Mouse (Mus musculus) intestine, embryonic 14.5 days (tissue): ENCODE data around the gene Map2k5. TPM values are rescaled to one million over a fixed set of nuclear protein-coding genes. Genes with fewer than 3 reads are reported as not detected.

Source experiments
- ATAC-seq: fragments of 200-750 bp; cut with Nextera tagmentation; replicated peaks from 2 replicates; pipeline ENCODE4 v1.8.0; 2017; ENCODE audit warnings: low read depth, moderate number of reproducible peaks, moderate TSS enrichment, moderate library complexity; ENCODE audit not compliant: low FRiP score, low TSS enrichment
- DNase-seq: peaks from one replicate; pipeline ENCODE4 v3.0.0-alpha.2; 2018; ENCODE audit warnings: low spot score
- H3K27ac ChIP-seq: fragments of 300-500 bp; sonication (generic); 2 replicates; pipeline ENCODE4 v1.5.1; 2014; ENCODE audit warnings: low read depth, mild to moderate bottlenecking, control low read depth
- H3K27me3 ChIP-seq: fragments of 300-500 bp; sonication (generic); replicated peaks from 2 replicates; pipeline ENCODE4 v1.6.1; 2014; ENCODE audit warnings: low read length, control low read depth; ENCODE audit not compliant: control insufficient read depth, insufficient read depth
- H3K36me3 ChIP-seq: fragments of 300-500 bp; sonication (generic); 2 replicates; pipeline ENCODE4 v1.6.1; 2014; ENCODE audit warnings: low read length, control low read depth; ENCODE audit not compliant: control insufficient read depth, insufficient read depth
- H3K4me1 ChIP-seq: fragments of 300-500 bp; sonication (generic); replicated peaks from 2 replicates; pipeline ENCODE4 v1.6.1; 2014; ENCODE audit warnings: low read length, control low read depth, mixed read lengths; ENCODE audit not compliant: control insufficient read depth, insufficient read depth
- H3K4me2 ChIP-seq: fragments of 300-500 bp; sonication (generic); 2 replicates; pipeline ENCODE4 v1.6.1; 2014; ENCODE audit warnings: low read length
- H3K4me3 ChIP-seq: fragments of 300-500 bp; sonication (generic); 2 replicates; pipeline ENCODE4 v1.5.1; 2014; ENCODE audit warnings: low read depth, low read length, control low read depth, mixed read lengths
- H3K9ac ChIP-seq: fragments of 300-500 bp; sonication (generic); 2 replicates; pipeline ENCODE4 v1.6.1; 2014; ENCODE audit warnings: mild to moderate bottlenecking, low read length
- H3K9me3 ChIP-seq: fragments of 300-500 bp; sonication (generic); 2 replicates; pipeline ENCODE4 v1.6.1; 2016; ENCODE audit warnings: low read length, control low read depth; ENCODE audit not compliant: control insufficient read depth
- WGBS: fragments of 180-500 bp; shearing (Covaris S2); extraction: QIAGEN DNeasy Blood & Tissue Kit; methylation state at CpG from one replicate; pipeline ENCODE4 v1.1.7; 2014; 5-methylcytosine and 5-hydroxymethylcytosine counted together
- polyA plus RNA-seq: library from polyadenylated mRNA; unstranded; fragments of >200 nt; fragmentation: Nextera tagmentation; extraction: Ambion mirVana; gene quantifications from 2 replicates; pipeline ENCODE4 v1.2.1, GENCODE M21; 2014

Map2k5 gene
- polyA plus RNA-seq, 1 experiment from 2014 or later, result 31.2 TPM

- no peak overlapping the region for H3K4me2 ChIP-seq
- H3K4me1 ChIP-seq, result no peaks in the 10 kb centered on the region
- no peak for DNase-seq
- 0 out of 2 replicates have a peak, but pooled peaks cover 6% of the 10 kb centered on the region for H3K36me3 ChIP-seq
- H3K9me3 ChIP-seq, result no peaks in the 10 kb centered on the region
- no peak overlapping the region for H3K9ac ChIP-seq
- ATAC-seq, result no peak
- no peak overlapping the region for H3K4me3 ChIP-seq
- WGBS, result 84% methylated on average over 15 of the region's 15 CpGs
- H3K27ac ChIP-seq, result no peak overlapping the region
- no peaks in the 10 kb centered on the region for H3K27me3 ChIP-seq
These were observed 176.1 kb downstream of the Map2k5 start for GRCm38 (mm10) chr9:63201376-63202323.

- Histone ChIP-seq H3K9ac (no peak overlapping the region), H3K4me1 (no peaks in the 10 kb centered on the region; the same call in 1 of the 2 replicates), H3K36me3 (peaks cover 8% of the 10 kb centered on the region; the same call in 1 of the 2 replicates), H3K4me3 (no peak overlapping the region), H3K27ac (no peak overlapping the region), H3K27me3 (no peaks in the 10 kb centered on the region), H3K9me3 (no peaks in the 10 kb centered on the region), H3K4me2 (peak overlapping the region; percentile 13; the same call in 1 of the 2 replicates)
- ATAC-seq (no peak), DNase-seq (no peak)
- WGBS, result 6% methylated on average over 8 of the region's 8 CpGs
These were observed 180.4 kb downstream of the Map2k5 start for GRCm38 (mm10) chr9:63197252-63197651.

GRCm38 (mm10) chr9:63196114-63196682, 181.5 kb downstream of the Map2k5 start:
- H3K9ac ChIP-seq, result no peak overlapping the region
- H3K27me3 ChIP-seq, result no peaks in the 10 kb centered on the region
- no peaks in the 10 kb centered on the region for H3K9me3 ChIP-seq
- ATAC-seq (no peak), DNase-seq (no peak)
- WGBS, result 60% methylated on average over 8 of the region's 8 CpGs
- H3K4me1 ChIP-seq, result no peaks in the 10 kb centered on the region; the same call in 1 of the 2 replicates
- H3K36me3 ChIP-seq, result peaks cover 13% of the 10 kb centered on the region; the same call in 1 of the 2 replicates
- no peak overlapping the region for H3K4me3 ChIP-seq
- H3K27ac ChIP-seq, result no peak overlapping the region
- H3K4me2 ChIP-seq, result no peak overlapping the region

- H3K36me3 ChIP-seq, result peaks cover 13% of the 10 kb centered on the region; the same call in 1 of the 2 replicates
- no peak overlapping the region for H3K4me2 ChIP-seq
- ATAC-seq (no peak), DNase-seq (no peak)
- no peaks in the 10 kb centered on the region for H3K27me3 ChIP-seq
- H3K27ac ChIP-seq, result no peak overlapping the region
- 56% methylated on average over 4 of the region's 4 CpGs for WGBS
- no peak overlapping the region for H3K9ac ChIP-seq
- no peaks in the 10 kb centered on the region for H3K9me3 ChIP-seq
- H3K4me3 ChIP-seq, result no peak overlapping the region
- H3K4me1 ChIP-seq, result no peaks in the 10 kb centered on the region; the same call in 1 of the 2 replicates
These were observed 182.2 kb downstream of the Map2k5 start for GRCm38 (mm10) chr9:63195523-63195922.

- Histone ChIP-seq H3K27ac (no peak overlapping the region), H3K9ac (no peak overlapping the region)
These were observed 182.9 kb downstream of the Map2k5 start for GRCm38 (mm10) chr9:63194791-63195190.

GRCm38 (mm10) chr9:63192809-63193208, 184.9 kb downstream of the Map2k5 start:
- Histone ChIP-seq H3K4me1 (no peaks in the 10 kb centered on the region; the same call in 1 of the 2 replicates), H3K9ac (no peak overlapping the region), H3K27me3 (no peaks in the 10 kb centered on the region), H3K36me3 (peaks cover 20% of the 10 kb centered on the region; the same call in 1 of the 2 replicates), H3K27ac (no peak overlapping the region), H3K4me2 (no peak overlapping the region), H3K4me3 (no peak overlapping the region), H3K9me3 (no peaks in the 10 kb centered on the region)
- ATAC-seq (no peak), DNase-seq (no peak)
- 80% methylated on average over 4 of the region's 4 CpGs for WGBS

More at GRCm38 (mm10) chr9:63194791-63195190, 182.9 kb downstream of the Map2k5 start:
- Histone ChIP-seq H3K9me3 (no peaks in the 10 kb centered on the region), H3K4me3 (no peak overlapping the region), H3K36me3 (peaks cover 13% of the 10 kb centered on the region; the same call in 1 of the 2 replicates), H3K4me1 (no peaks in the 10 kb centered on the region; the same call in 1 of the 2 replicates), H3K4me2 (no peak overlapping the region), H3K27me3 (no peaks in the 10 kb centered on the region)
- no peak for DNase-seq
- 71% methylated on average over 9 of the region's 9 CpGs for WGBS
- no peak for ATAC-seq

GRCm38 (mm10) chr9:63187310-63187709, 190.4 kb downstream of the Map2k5 start:
- 34% methylated on average over 7 of the region's 7 CpGs for WGBS
- no peak for ATAC-seq
- no peaks in the 10 kb centered on the region; the same call in 1 of the 2 replicates for H3K4me1 ChIP-seq
- no peak overlapping the region for H3K27ac ChIP-seq
- H3K36me3 ChIP-seq, result peaks cover 12% of the 10 kb centered on the region; the same call in 1 of the 2 replicates
- H3K4me2 ChIP-seq, result no peak overlapping the region
- no peaks in the 10 kb centered on the region for H3K27me3 ChIP-seq
- no peak overlapping the region for H3K4me3 ChIP-seq
- DNase-seq, result no peak
- H3K9ac ChIP-seq, result no peak overlapping the region
- no peaks in the 10 kb centered on the region for H3K9me3 ChIP-seq

- Histone ChIP-seq H3K4me1 (no peaks in the 10 kb centered on the region; the same call in 1 of the 2 replicates), H3K9me3 (no peaks in the 10 kb centered on the region), H3K27ac (no peak overlapping the region), H3K4me3 (no peak overlapping the region), H3K9ac (no peak overlapping the region), H3K4me2 (no peak overlapping the region), H3K36me3 (peaks cover 9% of the 10 kb centered on the region; the same call in 1 of the 2 replicates), H3K27me3 (no peaks in the 10 kb centered on the region)
- ATAC-seq (no peak), DNase-seq (no peak)
- WGBS, result 76% methylated on average over 7 of the region's 7 CpGs
These were observed 192.5 kb downstream of the Map2k5 start for GRCm38 (mm10) chr9:63185249-63185648.
